Mouse (Mus musculus): ENCODE measurements around the gene Slc17a7.
"Not testable (repeated sequence)": the region's sequence is repeated elsewhere in the genome, so short reads cannot be mapped to it uniquely, and the experiment has no call there.

Gene Slc17a7

DNA sequence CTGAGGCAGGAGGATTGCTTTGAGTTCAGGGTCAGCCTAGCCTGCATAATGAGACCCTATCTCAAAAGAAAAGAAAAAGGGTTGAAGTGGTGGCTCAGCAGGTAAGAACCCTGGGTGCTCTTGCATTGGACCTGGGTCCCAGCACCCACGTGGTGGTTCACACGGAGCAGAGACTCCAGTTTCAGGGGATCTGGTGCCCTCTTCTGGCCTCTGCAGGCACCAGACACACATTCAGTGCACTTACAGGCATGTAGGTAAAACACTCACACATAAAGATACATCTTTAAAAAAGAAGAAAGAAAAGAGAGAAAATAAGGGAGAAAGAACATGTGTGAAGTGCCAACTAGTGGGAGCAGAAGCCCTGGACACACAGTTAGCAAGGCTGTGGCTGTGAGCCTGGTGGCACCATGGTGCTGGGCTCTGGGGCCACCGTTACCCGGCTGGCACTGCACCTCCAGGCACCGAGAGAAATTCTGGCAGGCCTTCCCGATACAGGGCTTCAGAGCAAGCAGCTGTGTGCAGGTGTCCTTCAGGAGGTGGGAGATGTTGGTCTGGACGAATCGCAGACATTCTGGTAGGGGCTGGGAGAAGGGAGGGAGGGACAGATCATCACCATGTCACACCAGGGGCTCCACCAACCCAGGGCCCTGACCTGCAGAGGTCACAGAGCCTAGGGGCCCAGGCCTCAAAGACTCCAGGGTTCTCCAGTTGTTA lies 30.1 kb upstream of the Slc17a7 start:
- DNase-seq, result no peak

GRCm38 (mm10) chr7:45134544-45135026 lies 29.2 kb upstream of the Slc17a7 start:
- DNase-seq, result peak; percentile 69

GRCm38 (mm10) chr7:45135370-45135769 lies 28.4 kb upstream of the Slc17a7 start:
- no peak for DNase-seq

DNA sequence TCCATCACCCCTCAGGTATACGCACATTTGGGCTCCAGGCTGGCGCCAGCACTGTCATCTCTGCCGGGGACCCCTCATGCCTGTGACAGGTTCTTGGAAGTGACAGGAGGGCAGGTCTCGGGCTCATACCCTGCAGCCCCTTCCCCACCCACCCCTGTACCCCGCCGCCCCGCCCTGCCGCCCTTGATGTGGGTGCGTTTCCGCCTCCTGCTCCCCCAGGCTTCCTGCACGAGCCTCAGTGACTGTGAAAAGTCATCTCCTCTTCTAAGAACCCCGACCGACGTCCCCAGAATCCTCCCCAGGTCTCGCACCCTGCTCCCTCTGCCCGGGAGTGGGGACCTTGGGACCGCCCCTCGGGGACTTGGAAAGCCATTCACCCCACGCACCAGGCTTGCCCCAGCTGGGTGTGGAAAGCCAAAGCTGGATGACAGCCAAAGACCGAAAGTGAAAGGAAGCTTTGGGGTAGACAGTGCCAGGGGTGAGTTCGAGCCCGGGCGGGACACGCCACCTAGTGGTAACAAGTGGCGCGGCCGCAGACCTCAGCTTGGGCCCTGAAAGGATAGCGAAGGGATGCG lies 27.7 kb upstream of the Slc17a7 start, which contains the start of the genes Gm45713 and Flt3l:
Gene Gm45713 (minus strand): TSS at position 239 of the 575 bp plus-strand sequence.
Gene Flt3l (minus strand): TSS at position 440 of the 575 bp plus-strand sequence.
- DNase-seq, result peak; percentile 95

GRCm38 (mm10) chr7:45137171-45138006 lies 26.4 kb upstream of the Slc17a7 start:
- DNase-seq, result no peak

DNA sequence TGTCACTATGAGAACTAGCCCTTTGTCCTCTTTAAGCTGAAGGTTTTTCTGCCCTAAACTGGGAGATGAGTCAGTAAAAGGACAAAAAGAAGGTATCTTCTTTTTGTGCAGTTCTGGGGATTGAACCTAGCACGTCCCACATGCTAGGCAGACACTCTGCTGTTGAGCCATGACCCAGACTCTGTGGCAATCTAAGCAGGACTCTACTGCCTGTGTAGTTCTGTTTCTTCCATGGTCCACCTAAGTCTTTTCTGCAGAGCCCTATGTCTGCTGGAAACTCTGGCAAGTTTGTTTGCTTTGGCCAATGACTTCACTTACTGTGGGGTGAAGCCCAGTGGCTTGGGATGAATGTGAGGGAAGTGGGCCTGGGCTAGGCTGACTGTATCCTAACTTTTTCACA lies 25.3 kb upstream of the Slc17a7 start:
- DNase-seq, result no peak

GRCm38 (mm10) chr7:45139904-45140723 lies 23.6 kb upstream of the Slc17a7 start:
- DNase-seq, result no peak

DNA sequence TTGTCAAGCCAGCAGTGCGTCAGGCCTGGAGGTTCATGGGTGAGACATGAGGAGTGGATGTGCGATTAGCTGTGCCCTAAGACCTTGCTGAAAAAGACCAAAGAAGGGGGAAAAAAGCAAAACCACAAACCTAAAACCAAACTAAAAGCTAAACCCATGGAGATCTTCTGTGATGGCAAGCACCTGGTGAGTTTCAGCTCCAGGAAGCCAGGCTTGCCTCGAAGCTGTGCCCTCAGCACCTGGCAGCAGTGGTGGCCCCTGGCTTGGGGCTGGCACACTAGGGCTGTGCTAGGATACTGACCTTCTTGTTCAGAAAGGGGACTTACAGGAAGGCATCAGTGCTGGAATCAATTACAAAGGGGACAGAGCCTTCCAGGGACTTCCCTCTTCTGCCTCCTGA lies 22.4 kb upstream of the Slc17a7 start:
- no peak for DNase-seq

- no peak for DNase-seq
These were observed 21.8 kb upstream of the Slc17a7 start for GRCm38 (mm10) chr7:45141914-45142313.

DNA sequence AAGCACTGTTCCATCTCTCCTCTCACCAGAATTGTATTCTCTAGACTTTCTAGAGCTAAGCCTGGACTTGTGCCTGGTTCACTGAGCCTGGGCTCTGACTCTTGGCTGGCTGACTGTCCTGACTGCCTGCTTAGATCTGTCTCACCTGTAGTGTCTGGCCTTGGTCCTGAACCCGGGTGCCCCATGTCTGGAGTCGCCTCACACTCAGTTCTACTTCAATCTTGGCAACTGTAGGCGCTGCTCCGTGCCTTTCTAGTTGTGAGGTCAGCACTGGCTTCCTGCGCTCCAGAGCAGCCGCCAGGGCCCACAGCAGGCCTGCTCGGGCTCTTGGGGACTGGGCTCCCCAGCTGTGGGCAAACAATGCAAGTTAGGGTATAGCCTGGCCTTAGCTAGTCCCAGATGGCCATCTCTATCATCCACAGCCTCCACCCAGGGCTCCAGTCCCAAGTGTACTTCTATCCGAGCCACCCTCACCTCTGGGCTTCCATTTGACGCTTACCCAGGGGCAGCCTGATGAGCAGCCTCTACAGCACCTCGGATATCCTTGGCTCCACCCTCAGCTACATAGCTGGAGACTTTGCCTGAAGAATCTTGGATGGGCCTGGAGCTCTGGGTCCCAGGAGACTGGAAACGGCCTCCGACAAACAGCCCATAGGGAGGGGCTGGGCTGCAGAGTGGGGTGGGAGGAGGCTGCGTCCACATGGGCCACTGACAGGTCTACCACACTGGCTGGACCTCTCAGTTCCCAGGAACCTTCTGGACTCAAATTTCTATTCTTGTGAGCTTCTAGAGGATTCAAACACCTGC lies 19.2 kb upstream of the Slc17a7 start:
- DNase-seq, result peak; percentile 46

- DNase-seq, result no peak
These were observed 18.3 kb upstream of the Slc17a7 start for GRCm38 (mm10) chr7:45145460-45145859.

DNA sequence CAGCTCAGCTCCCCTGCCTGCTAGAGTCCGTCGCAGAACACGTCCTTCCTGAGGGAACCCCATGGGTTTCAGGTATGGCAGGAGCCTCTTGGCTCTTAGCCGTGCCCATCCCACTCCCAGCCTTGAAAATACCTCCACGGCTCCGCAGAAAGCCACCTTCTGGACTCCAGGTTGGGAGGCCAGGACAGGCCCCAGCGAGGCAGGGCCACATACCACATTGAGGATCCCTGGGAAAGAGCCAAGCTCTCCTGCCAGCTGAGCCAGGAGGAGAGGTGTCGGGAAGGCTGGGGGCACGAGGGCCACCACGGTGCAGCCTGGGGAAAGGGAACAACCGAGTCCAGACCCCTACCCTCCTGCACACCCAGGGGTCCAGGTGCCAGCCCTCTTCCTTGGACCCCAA lies 16.5 kb upstream of the Slc17a7 start:
- DNase-seq, result peak; percentile 31

DNA sequence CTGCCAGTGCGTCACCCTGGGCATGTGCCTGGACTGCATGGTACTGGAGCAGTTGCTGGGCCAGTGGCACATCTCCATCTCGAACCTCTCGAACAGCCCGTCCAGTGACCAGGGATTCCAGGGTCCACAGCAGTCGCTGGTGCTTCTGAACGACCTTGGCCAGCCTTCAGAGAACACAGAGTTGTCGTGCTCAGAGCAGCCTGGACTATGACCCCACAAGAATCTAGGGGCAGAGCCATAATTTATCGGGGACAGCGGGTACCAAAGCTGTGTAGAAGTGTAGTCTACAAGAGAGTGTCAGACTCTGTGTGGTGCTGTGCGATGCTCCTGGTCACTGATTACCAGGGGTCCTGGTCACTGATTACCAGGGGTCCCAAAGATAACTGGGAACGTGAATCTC lies 15.8 kb upstream of the Slc17a7 start:
- peak; percentile 36 for DNase-seq

- DNase-seq, result no peak
These were observed 15.1 kb upstream of the Slc17a7 start for GRCm38 (mm10) chr7:45148534-45149098.

DNA sequence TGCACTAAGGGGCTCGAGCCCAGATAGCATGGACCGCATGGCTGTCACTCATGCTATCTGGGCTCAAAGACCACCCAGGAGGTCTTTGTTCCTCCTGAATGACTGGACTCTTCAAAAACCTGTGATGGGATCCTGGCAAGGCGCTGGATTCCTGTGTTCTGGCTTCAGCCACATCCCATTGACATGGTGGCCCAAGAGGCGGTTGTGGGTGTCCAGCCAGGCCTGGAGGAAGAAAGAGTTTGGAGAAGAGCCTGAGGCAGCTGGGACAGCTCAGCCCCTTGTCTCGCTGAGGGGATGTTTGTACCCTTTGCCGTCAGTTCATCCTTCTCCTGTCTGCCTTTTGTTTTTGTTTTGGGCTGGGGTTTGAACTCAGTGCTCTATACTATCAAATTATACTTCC lies 14.2 kb upstream of the Slc17a7 start:
- peak; percentile 79 for DNase-seq

- no peak for DNase-seq
These were observed 13.4 kb upstream of the Slc17a7 start for GRCm38 (mm10) chr7:45150321-45150720.

- peak; percentile 77 for DNase-seq
These were observed 12.4 kb upstream of the Slc17a7 start for GRCm38 (mm10) chr7:45151303-45151702.

GRCm38 (mm10) chr7:45153052-45153451 lies 10.7 kb upstream of the Slc17a7 start:
- not testable (repeated sequence) for DNase-seq

DNA sequence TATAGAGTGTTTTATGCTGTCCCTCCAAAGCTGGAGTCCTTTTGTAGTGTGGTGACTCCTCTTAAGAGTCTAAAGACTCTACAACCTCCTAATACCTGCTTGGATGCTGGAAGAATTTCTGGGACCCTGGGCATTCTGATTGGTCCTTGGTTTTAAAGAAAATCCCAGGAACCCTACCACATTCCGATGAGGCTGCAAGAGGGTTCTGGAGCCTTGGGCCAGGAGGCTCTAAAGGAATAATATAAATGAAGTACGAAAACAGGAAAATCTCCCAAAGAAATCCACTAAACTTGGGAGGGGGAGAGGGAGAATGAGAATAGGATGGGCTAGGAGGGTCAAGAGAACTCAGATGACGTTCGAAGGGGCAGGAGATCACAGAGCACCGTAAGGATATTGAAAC lies 10.2 kb upstream of the Slc17a7 start:
- no peak for DNase-seq

DNA sequence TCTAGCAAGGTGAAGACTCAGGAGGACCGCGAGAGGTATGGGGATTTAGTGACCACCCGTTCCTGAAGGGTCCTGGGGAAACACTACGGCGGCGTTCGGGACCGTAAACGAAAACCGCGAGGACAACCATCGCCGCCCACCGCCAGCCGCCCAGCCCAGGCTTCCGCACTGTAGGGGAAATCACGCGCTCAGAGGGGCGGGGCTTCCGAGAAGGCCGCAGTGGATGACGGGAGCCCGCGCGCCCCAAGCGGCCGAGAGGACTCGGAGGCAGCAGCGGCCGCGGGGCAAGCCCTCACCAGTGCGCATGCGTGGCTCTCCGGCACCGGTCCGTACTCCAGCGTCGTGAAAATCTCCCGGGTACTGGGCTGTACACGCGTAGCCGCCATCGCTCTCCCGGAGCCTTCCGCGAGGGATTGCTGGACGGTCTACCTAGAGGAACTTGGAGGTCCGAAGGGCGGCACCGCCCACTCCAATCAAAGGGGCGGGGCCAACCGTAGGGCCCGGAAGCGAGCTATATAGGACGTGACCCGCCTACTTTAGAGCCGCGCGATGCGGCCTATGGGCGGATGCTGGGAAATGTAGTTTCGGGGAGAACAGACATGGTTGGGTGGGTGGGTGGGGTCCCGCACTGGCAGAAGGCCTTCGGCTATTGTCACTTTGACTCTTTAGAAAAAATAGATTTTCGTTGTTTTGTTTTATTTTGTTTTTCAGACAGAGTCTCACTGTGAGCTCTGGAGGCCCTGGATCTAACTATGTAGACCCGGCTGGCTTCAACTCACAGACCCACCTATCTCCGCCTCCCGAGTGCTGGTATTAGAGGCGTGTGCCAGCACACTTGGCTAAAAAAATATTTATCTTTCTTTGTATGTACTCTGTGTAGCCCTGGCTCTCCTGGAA lies 9.4 kb upstream of the Slc17a7 start, which contains the start of the genes Pih1d1 and Aldh16a1:
Gene Pih1d1 (plus strand): TSS at position 208 of the 897 bp plus-strand sequence.
Gene Aldh16a1 (minus strand): TSS at position 489 of the 897 bp plus-strand sequence.
- peak; percentile 99 for DNase-seq

All from kidney, postnatal 10 days (tissue).